Mouse (Mus musculus): Measurements from ENCODE around the gene Naga. TPM values are rescaled to one million over a fixed set of nuclear protein-coding genes. Genes with fewer than 3 reads are reported as not detected.
"Not testable (repeated sequence)": the region's sequence is repeated elsewhere in the genome, so short reads cannot be mapped to it uniquely, and the experiment has no call there.

The Naga gene
- polyA plus RNA-seq, 1 experiment: 189 TPM

DNA sequence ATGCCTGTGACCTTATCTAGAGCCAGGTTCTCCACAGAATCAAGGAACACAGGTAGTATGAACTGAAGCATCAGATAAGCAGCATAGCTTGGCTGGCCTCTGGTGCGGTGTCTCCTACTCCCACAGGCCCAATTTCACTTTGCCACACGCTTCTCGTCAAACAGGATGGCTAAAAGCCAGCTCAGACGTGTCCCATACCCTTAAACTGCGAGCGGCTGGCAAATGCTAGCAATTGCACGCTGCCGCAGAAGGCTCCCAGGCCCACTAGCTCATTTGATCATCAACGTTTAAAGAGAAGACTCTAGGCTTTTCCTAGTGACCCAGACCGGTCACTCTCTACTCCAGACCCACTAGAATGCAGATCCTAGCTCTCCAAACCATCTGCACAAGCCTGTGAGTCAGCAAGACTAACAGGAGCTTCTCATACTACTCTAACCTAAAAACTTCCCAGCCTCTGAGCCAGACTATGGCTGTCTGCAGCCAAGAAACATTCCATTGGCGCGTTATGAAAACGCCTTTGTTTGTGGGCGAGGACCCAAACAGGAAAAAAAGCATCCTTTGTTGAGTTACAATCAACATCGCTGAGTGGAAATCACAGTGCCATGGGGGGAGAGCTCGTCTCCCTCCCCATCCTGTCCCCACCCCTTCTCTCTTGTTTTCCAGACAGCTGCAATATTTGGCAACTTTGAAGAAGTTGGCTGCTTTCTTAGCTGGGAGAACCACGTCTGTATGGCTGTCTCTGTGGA, 37.8 kb upstream of the Naga start:
- TF ChIP-seq POLR2A (IDR thresholded peaks at IDR 0.05; ENCODE audit: borderline replicate concordance, extremely low read depth, low read depth, low read length): no peak
- no peak for TF ChIP-seq CTCF (IDR thresholded peaks at IDR 0.05; ENCODE audit: insufficient read depth, low read length)
- H3K4me3 ChIP-seq (replicated peaks; ENCODE audit: extremely low read depth, low read depth, low read length): no peak overlapping the region

DNA sequence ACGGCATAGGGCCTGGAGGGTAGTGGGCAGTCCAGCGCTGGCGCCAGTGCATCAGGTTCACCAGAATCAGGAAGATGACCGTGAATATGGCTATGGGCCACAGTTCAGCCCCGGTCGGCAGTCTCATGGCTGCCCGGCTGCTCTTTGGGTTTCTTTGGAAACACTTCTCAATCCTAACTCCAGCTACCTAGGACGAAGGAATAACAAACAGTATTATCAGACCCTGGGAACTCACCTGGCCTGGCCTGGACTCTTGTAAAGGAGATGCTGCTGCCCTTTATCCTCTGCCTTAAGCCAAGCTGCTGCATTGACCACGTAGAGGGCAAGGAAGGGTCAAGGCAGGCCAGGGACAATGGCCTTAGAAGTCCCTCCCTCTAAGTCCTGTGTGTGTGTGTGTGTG, 37.1 kb upstream of the Naga start:
- WGBS: 86% methylated on average over 9 of the region's 9 CpGs
- TF ChIP-seq POLR2A (IDR thresholded peaks at IDR 0.05; ENCODE audit: borderline replicate concordance, extremely low read depth, low read depth, low read length): no peak
- no peak for TF ChIP-seq CTCF (IDR thresholded peaks at IDR 0.05; ENCODE audit: insufficient read depth, low read length)
- Histone ChIP-seq H3K4me3 (replicated peaks; ENCODE audit: extremely low read depth, low read depth, low read length) (no peak overlapping the region), H3K4me1 (ENCODE audit: control insufficient read depth, insufficient read depth, low read length) (peaks cover 15% of the 10 kb centered on the region)
- DNase-seq: no peak

More for the DNA sequence above, 37.8 kb upstream of the Naga start:
- peak; percentile 46 for DNase-seq
- H3K4me1 ChIP-seq (ENCODE audit: control insufficient read depth, insufficient read depth, low read length): peaks cover 15% of the 10 kb centered on the region
- WGBS: 45% methylated on average over 17 of the region's 17 CpGs

DNA sequence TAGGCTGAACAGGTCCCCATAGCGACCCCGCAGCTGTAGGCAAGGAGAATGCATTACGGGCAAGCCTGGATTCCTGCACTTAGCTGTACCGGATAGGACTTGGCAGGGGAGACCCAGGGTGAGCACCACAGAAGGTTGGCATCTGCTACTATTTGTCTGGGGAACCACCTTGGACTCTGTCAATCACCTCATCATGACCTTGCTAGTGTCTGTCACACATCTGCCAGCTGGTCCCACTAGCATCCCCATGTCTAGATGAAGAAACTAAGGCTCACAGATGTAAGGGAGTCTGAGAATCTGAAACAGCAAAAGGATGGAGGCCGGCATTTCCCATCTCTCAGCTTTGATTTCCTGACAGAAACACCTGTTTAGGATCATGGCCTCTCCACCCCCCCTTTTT, 35.7 kb upstream of the Naga start:
- no peak for DNase-seq
- Histone ChIP-seq H3K4me1 (ENCODE audit: control insufficient read depth, insufficient read depth, low read length) (peaks cover 15% of the 10 kb centered on the region), H3K4me3 (replicated peaks; ENCODE audit: extremely low read depth, low read depth, low read length) (no peak overlapping the region)
- TF ChIP-seq CTCF (IDR thresholded peaks at IDR 0.05; ENCODE audit: insufficient read depth, low read length) (no peak), POLR2A (IDR thresholded peaks at IDR 0.05; ENCODE audit: borderline replicate concordance, extremely low read depth, low read depth, low read length) (no peak)
- 91% methylated on average over 5 of the region's 5 CpGs for WGBS

DNA sequence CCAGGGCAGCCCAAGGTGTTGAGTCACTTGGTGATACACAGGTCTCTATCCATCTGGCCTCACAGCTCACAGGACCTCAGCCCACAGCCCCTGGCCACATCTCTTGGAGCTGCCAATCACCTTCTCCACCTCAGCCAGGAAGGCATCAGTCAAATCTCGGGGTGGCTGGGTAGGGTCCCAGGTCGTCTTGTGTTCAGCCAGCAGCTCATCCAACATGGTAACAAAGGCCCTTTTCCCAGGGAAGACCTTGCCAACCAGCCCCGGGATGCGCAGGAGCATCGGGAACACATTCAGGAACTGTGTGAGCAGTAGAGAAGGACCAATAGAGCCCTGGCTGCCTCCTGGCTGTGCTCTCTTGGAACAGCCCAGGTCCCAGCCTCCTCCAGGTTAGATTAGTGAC, 34.3 kb upstream of the Naga start:
- TF ChIP-seq CTCF (IDR thresholded peaks at IDR 0.05; ENCODE audit: insufficient read depth, low read length) (no peak), POLR2A (IDR thresholded peaks at IDR 0.05; ENCODE audit: borderline replicate concordance, extremely low read depth, low read depth, low read length) (no peak)
- no peak for DNase-seq
- WGBS: 87% methylated on average over 5 of the region's 5 CpGs
- Histone ChIP-seq H3K4me3 (replicated peaks; ENCODE audit: extremely low read depth, low read depth, low read length) (no peak overlapping the region), H3K4me1 (ENCODE audit: control insufficient read depth, insufficient read depth, low read length) (peaks cover 13% of the 10 kb centered on the region)

- no peak overlapping the region for H3K4me3 ChIP-seq (replicated peaks; ENCODE audit: extremely low read depth, low read depth, low read length)
- DNase-seq: no peak
- TF ChIP-seq POLR2A (IDR thresholded peaks at IDR 0.05; ENCODE audit: borderline replicate concordance, extremely low read depth, low read depth, low read length): no peak
- no peak for TF ChIP-seq CTCF (IDR thresholded peaks at IDR 0.05; ENCODE audit: insufficient read depth, low read length)
- peaks cover 10% of the 10 kb centered on the region for H3K4me1 ChIP-seq (ENCODE audit: control insufficient read depth, insufficient read depth, low read length)
- 85% methylated on average over 6 of the region's 6 CpGs for WGBS
These were observed 33.7 kb upstream of the Naga start for GRCm38 (mm10) chr15:82372446-82372845.

- 74% methylated on average over 1 of the region's 1 CpGs for WGBS
- 0 out of 2 replicates have a peak, but pooled peaks cover 2% of the 10 kb centered on the region for H3K4me1 ChIP-seq (ENCODE audit: control insufficient read depth, insufficient read depth, low read length)
- TF ChIP-seq POLR2A (IDR thresholded peaks at IDR 0.05; ENCODE audit: borderline replicate concordance, extremely low read depth, low read depth, low read length): no peak
- no peak for TF ChIP-seq CTCF (IDR thresholded peaks at IDR 0.05; ENCODE audit: insufficient read depth, low read length)
- DNase-seq: no peak
- no peak overlapping the region for H3K4me3 ChIP-seq (replicated peaks; ENCODE audit: extremely low read depth, low read depth, low read length)
These were observed 30.1 kb upstream of the Naga start for GRCm38 (mm10) chr15:82368851-82369250.

DNA sequence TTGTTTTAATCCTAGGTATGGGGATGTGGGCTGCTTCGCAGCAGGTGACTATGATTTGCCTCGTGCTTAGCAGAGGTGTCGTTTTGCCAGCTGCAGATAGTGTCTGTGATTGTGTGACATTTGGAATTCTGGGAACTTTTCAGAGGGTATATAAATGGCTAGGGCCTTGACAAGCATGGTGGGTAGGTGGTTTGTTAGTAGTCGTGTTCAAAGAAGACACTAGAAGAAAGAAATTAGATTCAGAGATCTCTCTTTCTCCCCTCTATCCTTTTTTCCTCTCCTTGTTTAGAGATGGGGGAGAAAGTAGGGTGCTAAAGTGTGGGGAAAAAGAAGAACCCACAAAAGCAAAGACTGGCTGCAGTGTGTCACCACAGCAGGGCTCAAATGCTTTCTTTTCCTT, 29.4 kb upstream of the Naga start:
- 83% methylated on average over 4 of the region's 4 CpGs for WGBS
- no peak overlapping the region for H3K4me3 ChIP-seq (replicated peaks; ENCODE audit: extremely low read depth, low read depth, low read length)
- DNase-seq: no peak
- H3K4me1 ChIP-seq (ENCODE audit: control insufficient read depth, insufficient read depth, low read length): 0 out of 2 replicates have a peak, but pooled peaks cover 2% of the 10 kb centered on the region
- TF ChIP-seq CTCF (IDR thresholded peaks at IDR 0.05; ENCODE audit: insufficient read depth, low read length) (no peak), POLR2A (IDR thresholded peaks at IDR 0.05; ENCODE audit: borderline replicate concordance, extremely low read depth, low read depth, low read length) (no peak)

- 2% methylated on average over 6 of the region's 9 CpGs for WGBS
- DNase-seq; H3K4me1 ChIP-seq (ENCODE audit: control insufficient read depth, insufficient read depth, low read length); H3K4me3 ChIP-seq (replicated peaks; ENCODE audit: extremely low read depth, low read depth, low read length): not testable (repeated sequence)
These were observed 25.8 kb upstream of the Naga start for GRCm38 (mm10) chr15:82364561-82364960.

GRCm38 (mm10) chr15:82363801-82364200, 25.1 kb upstream of the Naga start:
- not testable (repeated sequence) for H3K4me3 ChIP-seq (replicated peaks; ENCODE audit: extremely low read depth, low read depth, low read length); H3K4me1 ChIP-seq (ENCODE audit: control insufficient read depth, insufficient read depth, low read length); DNase-seq
- 46% methylated on average over 8 of the region's 12 CpGs for WGBS

DNA sequence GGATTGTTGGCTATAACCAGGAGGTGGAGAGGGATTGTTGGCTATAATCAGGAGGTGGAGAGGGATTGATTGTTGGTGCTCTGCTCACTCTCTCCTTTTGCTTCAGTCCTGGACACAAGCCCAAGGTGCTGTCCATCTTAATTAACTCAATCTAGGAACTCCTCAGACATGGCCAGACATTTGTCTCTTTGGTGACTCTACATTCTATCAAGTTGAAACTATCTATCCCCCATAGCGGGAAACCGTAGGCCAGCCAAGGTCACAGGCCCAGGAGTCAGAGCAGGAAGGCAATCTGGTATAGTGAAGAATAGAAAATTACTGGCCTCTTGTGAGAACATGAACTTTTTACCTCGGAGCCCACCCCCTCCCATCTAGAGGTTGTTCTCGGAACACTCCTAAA, 23.5 kb upstream of the Naga start:
- H3K4me1 ChIP-seq (ENCODE audit: control insufficient read depth, insufficient read depth, low read length): peaks cover 3% of the 10 kb centered on the region; the same call in 1 of the 2 replicates
- TF ChIP-seq CTCF (IDR thresholded peaks at IDR 0.05; ENCODE audit: insufficient read depth, low read length): no peak
- TF ChIP-seq POLR2A (IDR thresholded peaks at IDR 0.05; ENCODE audit: borderline replicate concordance, extremely low read depth, low read depth, low read length): no peak
- no peak for DNase-seq
- H3K4me3 ChIP-seq (replicated peaks; ENCODE audit: extremely low read depth, low read depth, low read length): no peak overlapping the region
- 73% methylated on average over 4 of the region's 4 CpGs for WGBS
